Mouse (Mus musculus): ENCODE data around the gene Ndufs2. TPM values are rescaled to one million over a fixed set of nuclear protein-coding genes. Genes with fewer than 3 reads are reported as not detected.

The Ndufs2 gene
- polyA plus RNA-seq, 1 experiment from 2014 or later: 268 TPM

- peaks cover 31% of the 10 kb centered on the region for H3K4me1 ChIP-seq
- H3K27me3 ChIP-seq (ENCODE audit: low read depth, poor library complexity, severe bottlenecking): no peaks in the 10 kb centered on the region
- 53% methylated on average over 3 of the region's 3 CpGs for WGBS
- no peak for DNase-seq (ENCODE audit: low spot score)
- peak overlapping the region; percentile 59 for H3K27ac ChIP-seq (replicated peaks)
- no peaks in the 10 kb centered on the region for H3K9me3 ChIP-seq (replicated peaks)
- no peak overlapping the region for H3K4me3 ChIP-seq
- peaks cover 20% of the 10 kb centered on the region for H3K36me3 ChIP-seq
Observed at GRCm38 (mm10) chr1:171230215-171230614, 21.0 kb downstream of the Ndufs2 start.

- Histone ChIP-seq H3K4me1 (peaks cover 31% of the 10 kb centered on the region), H3K36me3 (peaks cover 15% of the 10 kb centered on the region), H3K27ac (replicated peaks) (peak overlapping the region; percentile 59), H3K4me3 (no peak overlapping the region), H3K9me3 (replicated peaks) (no peaks in the 10 kb centered on the region), H3K27me3 (ENCODE audit: low read depth, poor library complexity, severe bottlenecking) (no peaks in the 10 kb centered on the region)
- no peak for DNase-seq (ENCODE audit: low spot score)
- 41% methylated on average over 6 of the region's 6 CpGs for WGBS
Observed at GRCm38 (mm10) chr1:171229750-171230149, 21.4 kb downstream of the Ndufs2 start.

GRCm38 (mm10) chr1:171227879-171228278 lies 23.3 kb downstream of the Ndufs2 start:
- no peaks in the 10 kb centered on the region for H3K9me3 ChIP-seq (replicated peaks)
- no peaks in the 10 kb centered on the region for H3K27me3 ChIP-seq (ENCODE audit: low read depth, poor library complexity, severe bottlenecking)
- no peak overlapping the region for H3K27ac ChIP-seq (replicated peaks)
- WGBS: 85% methylated on average over 1 of the region's 1 CpGs
- no peaks in the 10 kb centered on the region for H3K36me3 ChIP-seq
- no peak for DNase-seq (ENCODE audit: low spot score)
- H3K4me3 ChIP-seq: no peak overlapping the region
- peaks cover 33% of the 10 kb centered on the region for H3K4me1 ChIP-seq

GRCm38 (mm10) chr1:171226780-171227179 lies 24.4 kb downstream of the Ndufs2 start:
- 46% methylated on average over 4 of the region's 4 CpGs for WGBS
- H3K36me3 ChIP-seq: no peaks in the 10 kb centered on the region

GRCm38 (mm10) chr1:171224857-171225256 lies 26.3 kb downstream of the Ndufs2 start, which contains the start of gene Apoa2:
Gene Apoa2 (plus strand): TSS chr1:171225054.
- H3K27me3 ChIP-seq (ENCODE audit: low read depth, poor library complexity, severe bottlenecking): no peaks in the 10 kb centered on the region
- H3K9me3 ChIP-seq (replicated peaks): no peaks in the 10 kb centered on the region
- peaks cover 8% of the 10 kb centered on the region for H3K36me3 ChIP-seq
- H3K4me3 ChIP-seq: no peak within 1 kb of the TSS
- WGBS: 87% methylated on average over 5 of the region's 5 CpGs
- DNase-seq (ENCODE audit: low spot score): no peak
- H3K4me1 ChIP-seq: peaks cover 35% of the 10 kb centered on the region
- H3K27ac ChIP-seq (replicated peaks): no peak within 1 kb of the TSS

More at GRCm38 (mm10) chr1:171226780-171227179, 24.4 kb downstream of the Ndufs2 start:
- no peak for DNase-seq (ENCODE audit: low spot score)
- Histone ChIP-seq H3K9me3 (replicated peaks) (no peaks in the 10 kb centered on the region), H3K4me3 (no peak overlapping the region), H3K27me3 (ENCODE audit: low read depth, poor library complexity, severe bottlenecking) (no peaks in the 10 kb centered on the region), H3K27ac (replicated peaks) (no peak overlapping the region), H3K4me1 (peaks cover 38% of the 10 kb centered on the region)

GRCm38 (mm10) chr1:171223796-171224195 lies 27.4 kb downstream of the Ndufs2 start:
- H3K4me3 ChIP-seq: no peak overlapping the region
- H3K27me3 ChIP-seq (ENCODE audit: low read depth, poor library complexity, severe bottlenecking): no peaks in the 10 kb centered on the region
- no peak overlapping the region for H3K27ac ChIP-seq (replicated peaks)
- H3K9me3 ChIP-seq (replicated peaks): no peaks in the 10 kb centered on the region
- H3K36me3 ChIP-seq: peaks cover 18% of the 10 kb centered on the region
- no peak for DNase-seq (ENCODE audit: low spot score)
- peaks cover 26% of the 10 kb centered on the region for H3K4me1 ChIP-seq
- 88% methylated on average over 2 of the region's 2 CpGs for WGBS

- Histone ChIP-seq H3K9me3 (replicated peaks) (no peaks in the 10 kb centered on the region), H3K36me3 (peaks cover 24% of the 10 kb centered on the region), H3K4me1 (peaks cover 22% of the 10 kb centered on the region), H3K27ac (replicated peaks) (peak overlapping the region; percentile 85), H3K4me3 (peak overlapping the region; percentile 66), H3K27me3 (ENCODE audit: low read depth, poor library complexity, severe bottlenecking) (no peaks in the 10 kb centered on the region)
- 85% methylated on average over 6 of the region's 6 CpGs for WGBS
- DNase-seq (ENCODE audit: low spot score): no peak
Observed at GRCm38 (mm10) chr1:171223168-171223567, 28.0 kb downstream of the Ndufs2 start.

GRCm38 (mm10) chr1:171222238-171223155 lies 28.7 kb downstream of the Ndufs2 start, which contains the start of gene Tomm40l:
Gene Tomm40l (minus strand): TSS chr1:171222514.
- peak within 1 kb of the TSS; percentile 85 for H3K27ac ChIP-seq (replicated peaks)
- DNase-seq (ENCODE audit: low spot score): peak; percentile 93
- peak within 1 kb of the TSS; percentile 66 for H3K4me3 ChIP-seq
- H3K27me3 ChIP-seq (ENCODE audit: low read depth, poor library complexity, severe bottlenecking): no peaks in the 10 kb centered on the region
- 4% methylated on average over 28 of the region's 28 CpGs for WGBS
- peaks cover 27% of the 10 kb centered on the region for H3K36me3 ChIP-seq
- H3K9me3 ChIP-seq (replicated peaks): no peaks in the 10 kb centered on the region
- H3K4me1 ChIP-seq: peaks cover 22% of the 10 kb centered on the region

- Histone ChIP-seq H3K4me1 (peaks cover 21% of the 10 kb centered on the region), H3K27me3 (ENCODE audit: low read depth, poor library complexity, severe bottlenecking) (no peaks in the 10 kb centered on the region), H3K36me3 (peaks cover 29% of the 10 kb centered on the region), H3K27ac (replicated peaks) (peak overlapping the region; percentile 85), H3K4me3 (peak overlapping the region; percentile 66), H3K9me3 (replicated peaks) (no peaks in the 10 kb centered on the region)
- 9% methylated on average over 22 of the region's 22 CpGs for WGBS
- DNase-seq (ENCODE audit: low spot score): peak; percentile 28
Observed at GRCm38 (mm10) chr1:171221281-171222193, 29.7 kb downstream of the Ndufs2 start.

GRCm38 (mm10) chr1:171220871-171221270 lies 30.3 kb downstream of the Ndufs2 start:
- 11% methylated on average over 10 of the region's 10 CpGs for WGBS
- Histone ChIP-seq H3K4me3 (peak overlapping the region; percentile 66), H3K27ac (replicated peaks) (no peak overlapping the region)

GRCm38 (mm10) chr1:171216241-171216955 lies 34.8 kb downstream of the Ndufs2 start:
- Histone ChIP-seq H3K4me1 (peaks cover 18% of the 10 kb centered on the region), H3K27me3 (ENCODE audit: low read depth, poor library complexity, severe bottlenecking) (no peaks in the 10 kb centered on the region), H3K27ac (replicated peaks) (no peak overlapping the region), H3K4me3 (no peak overlapping the region), H3K9me3 (replicated peaks) (no peaks in the 10 kb centered on the region), H3K36me3 (peaks cover 29% of the 10 kb centered on the region)
- WGBS: 92% methylated on average over 18 of the region's 18 CpGs
- DNase-seq (ENCODE audit: low spot score): no peak

More at GRCm38 (mm10) chr1:171220871-171221270, 30.3 kb downstream of the Ndufs2 start:
- peak; percentile 88 for DNase-seq (ENCODE audit: low spot score)
- no peaks in the 10 kb centered on the region for H3K27me3 ChIP-seq (ENCODE audit: low read depth, poor library complexity, severe bottlenecking)
- peaks cover 29% of the 10 kb centered on the region for H3K36me3 ChIP-seq
- peaks cover 19% of the 10 kb centered on the region for H3K4me1 ChIP-seq
- H3K9me3 ChIP-seq (replicated peaks): no peaks in the 10 kb centered on the region
